8 mouse cellular contexts compared by ENCODE assay signal in the genomic region with DNA sequence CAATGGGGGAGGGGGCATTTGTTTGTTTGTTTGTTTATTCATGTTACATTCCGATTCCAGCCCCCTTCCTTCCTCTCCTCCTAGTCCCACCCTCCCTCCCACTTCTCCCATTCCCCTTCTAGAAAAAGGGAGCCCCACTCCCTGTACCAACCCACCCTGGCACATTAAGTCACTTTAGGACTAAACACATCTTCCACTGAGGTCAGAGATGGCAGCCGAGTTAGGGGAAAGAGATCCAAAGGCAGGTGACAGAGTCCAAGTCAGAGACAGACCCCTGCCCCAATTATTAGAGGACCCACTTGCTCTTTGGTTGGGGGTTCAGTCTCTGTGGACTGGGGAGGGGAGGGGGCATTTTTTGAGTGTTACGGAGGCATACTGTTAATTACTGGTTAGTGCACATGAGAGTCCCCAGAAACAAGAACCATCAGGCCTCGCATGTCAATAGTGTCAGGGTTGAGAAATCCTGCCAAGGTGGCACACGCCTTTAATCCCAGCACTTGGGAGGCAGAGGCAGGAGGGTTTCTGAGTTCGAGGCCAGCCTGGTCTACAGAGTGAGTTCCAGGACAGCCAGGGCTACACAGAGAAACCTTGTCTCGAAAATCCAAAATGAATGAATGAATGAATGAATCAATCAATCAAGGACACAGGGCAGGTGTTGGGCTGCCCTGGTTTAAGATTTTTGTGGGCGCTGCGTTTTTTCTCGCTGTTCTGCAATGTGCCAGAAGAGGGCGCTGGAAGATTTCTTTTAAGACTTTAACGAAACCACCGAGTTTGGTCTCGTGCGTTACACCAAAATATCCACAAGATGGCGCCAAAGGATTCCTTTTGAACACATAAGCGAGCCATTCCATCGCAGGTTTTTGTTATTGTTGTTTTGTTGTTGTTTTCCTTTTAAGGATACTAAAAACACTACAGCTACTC.
DNase-seq lines count a peak whose midpoint lies in the region; ATAC-seq and TF ChIP-seq lines count a peak whose summit lies in the region.

No protein-coding gene starts in this region.

- in situ Hi-C loops in CH12.LX (cut with MboI; ENCODE audit: low pct_ligation_motif_present, low pct_unique_long_range_greater_than_20kb, low sequenced_read_pairs): loop anchor here (5.0 to 25.0 kb wide), 3 partner anchors 258 to 753 kb away; no protein-coding TSS in a partner anchor

- intact Hi-C loops in heart, postnatal 10 days (cut with DNase I): loop anchor here (1.0 to 5.0 kb wide), 9 partner anchors 80 to 753 kb away; a partner anchor contains a TSS

- TF ChIP-seq EP300 in CH12.LX (IDR thresholded peaks at IDR 0.05; ENCODE audit: low read length): no peak
- no peak for TF ChIP-seq EP300 in liver, postnatal 0 days (IDR thresholded peaks at IDR 0.05; ENCODE audit: low read depth)

- no peak overlapping the region for H3K4me2 ChIP-seq in CH12.LX (ENCODE audit: insufficient read depth, low read depth, poor library complexity, severe bottlenecking)
- H3K4me2 ChIP-seq in forebrain, embryonic 13.5 days: no peak overlapping the region
- peak overlapping the region; percentile 46 for H3K4me2 ChIP-seq in liver, postnatal 0 days (ENCODE audit: low read depth, low read length)
- H3K4me2 ChIP-seq in neural tube, embryonic 14.5 days (ENCODE audit: low read depth, low read length): peak overlapping the region; percentile 27; the same call in 1 of the 2 replicates

- H3K36me3 ChIP-seq in CH12.LX (replicated peaks in 1 of 2; ENCODE audit: control insufficient read depth in 1 of 2, insufficient read depth in 1 of 2, low read length in 1 of 2): no peaks in the 10 kb centered on the region
- no peaks in the 10 kb centered on the region for H3K36me3 ChIP-seq in forebrain, embryonic 13.5 days (ENCODE audit: poor library complexity, severe bottlenecking)
- H3K36me3 ChIP-seq in liver, postnatal 0 days (replicated peaks; ENCODE audit: insufficient read depth, low read length): no peaks in the 10 kb centered on the region
- H3K36me3 ChIP-seq in neural tube, embryonic 14.5 days (ENCODE audit: control insufficient read depth, insufficient read depth, low read length): no peaks in the 10 kb centered on the region

- no peak overlapping the region for H3K27ac ChIP-seq in CH12.LX (ENCODE audit: insufficient read depth, low read depth)
- H3K27ac ChIP-seq in forebrain, embryonic 13.5 days: no peak overlapping the region
- H3K27ac ChIP-seq in liver, postnatal 0 days (ENCODE audit: low read depth): no peak overlapping the region
- H3K27ac ChIP-seq in neural tube, embryonic 14.5 days (ENCODE audit: low read depth, low read length): no peak overlapping the region

- WGBS in forebrain, embryonic 13.5 days: 24% methylated on average over 18 of the region's 18 CpGs
- WGBS in liver, postnatal 0 days (ENCODE audit: insufficient replicate concordance): 19% methylated on average over 18 of the region's 18 CpGs
- WGBS in neural tube, embryonic 14.5 days: 23% methylated on average over 18 of the region's 18 CpGs

- peak; percentile 69 for ATAC-seq in forebrain, embryonic 13.5 days
- ATAC-seq in liver, postnatal 0 days: peak; percentile 54
- peak; percentile 67; the same call in 1 of the 2 replicates for ATAC-seq in neural tube, embryonic 14.5 days (ENCODE audit: low read depth)

- TF ChIP-seq CTCF in CH12.LX (conservative IDR thresholded peaks at IDR 0.05 in 1 of 2, IDR thresholded peaks at IDR 0.05 in 1 of 2; ENCODE audit: low read depth in 2 of 2, low read length in 2 of 2): peak; percentile 76 to 99; a peak in 3 of 4 replicates
- TF ChIP-seq CTCF in liver, postnatal 0 days (IDR thresholded peaks at IDR 0.05; ENCODE audit: low read depth): peak; percentile 90

- no peak overlapping the region for H3K9ac ChIP-seq in CH12.LX (ENCODE audit: insufficient read depth, low read depth)
- no peak overlapping the region for H3K9ac ChIP-seq in forebrain, embryonic 13.5 days
- no peak overlapping the region for H3K9ac ChIP-seq in liver, postnatal 0 days (replicated peaks)
- no peak overlapping the region for H3K9ac ChIP-seq in neural tube, embryonic 14.5 days (replicated peaks; ENCODE audit: low read depth, low read length)

- peaks cover 7 to 12% of the 10 kb centered on the region in 2 experiments for H3K4me1 ChIP-seq in CH12.LX (ENCODE audit: control insufficient read depth in 1 of 2, insufficient read depth in 2 of 2)
- 0 out of 2 replicates have a peak, but pooled peaks cover 4% of the 10 kb centered on the region for H3K4me1 ChIP-seq in forebrain, embryonic 13.5 days
- no peaks in the 10 kb centered on the region; the same call in 1 of the 2 replicates for H3K4me1 ChIP-seq in liver, postnatal 0 days (ENCODE audit: insufficient read depth)
- H3K4me1 ChIP-seq in neural tube, embryonic 14.5 days (ENCODE audit: control insufficient read depth, insufficient read depth, low read length): no peaks in the 10 kb centered on the region

- no peaks in the 10 kb centered on the region for H3K79me2 ChIP-seq in CH12.LX (replicated peaks; ENCODE audit: control insufficient read depth, extremely low read depth, insufficient read depth, poor library complexity, severe bottlenecking)

- peak; percentile 91 for DNase-seq in CH12.LX (ENCODE audit: extremely low read depth)
- DNase-seq in c-Kit-positive CD71-positive TER-119-negative erythroid progenitor cells, embryonic 14.5 days (ENCODE audit: low read depth): peak; percentile 89
- peak; percentile 90 to 94 for DNase-seq in heart, postnatal 10 days
- DNase-seq in kidney, postnatal 4 days: peak; percentile 91 to 92
- peak; percentile 86 for DNase-seq in liver, postnatal 0 days
- peak; percentile 92 for DNase-seq in testis, postnatal 10 days (ENCODE audit: low spot score)

- TF ChIP-seq POLR2A in CH12.LX (IDR thresholded peaks at IDR 0.05; ENCODE audit: low read depth, low read length): no peak

- no peak overlapping the region for H3K4me3 ChIP-seq in CH12.LX (replicated peaks in 1 of 3; ENCODE audit: low read depth in 2 of 3, low read length in 2 of 3, poor library complexity in 1 of 3)
- no peak overlapping the region for H3K4me3 ChIP-seq in forebrain, embryonic 13.5 days
- no peak overlapping the region for H3K4me3 ChIP-seq in liver, postnatal 0 days (ENCODE audit: low read depth, low read length)
- H3K4me3 ChIP-seq in neural tube, embryonic 14.5 days (ENCODE audit: low read depth, low read length): no peak overlapping the region

- H3K9me3 ChIP-seq in CH12.LX (replicated peaks; ENCODE audit: low read length): no peaks in the 10 kb centered on the region
- H3K9me3 ChIP-seq in forebrain, embryonic 13.5 days (replicated peaks): no peaks in the 10 kb centered on the region
- no peaks in the 10 kb centered on the region for H3K9me3 ChIP-seq in liver, postnatal 0 days (ENCODE audit: low read length)
- H3K9me3 ChIP-seq in neural tube, embryonic 14.5 days (ENCODE audit: control insufficient read depth, low read length): no peaks in the 10 kb centered on the region

- peak; percentile 94 for TF ChIP-seq RAD21 in CH12.LX (IDR thresholded peaks at IDR 0.05; ENCODE audit: low read depth, low read length)

- H3K27me3 ChIP-seq in CH12.LX (replicated peaks): no peaks in the 10 kb centered on the region
- peaks cover 40% of the 10 kb centered on the region for H3K27me3 ChIP-seq in forebrain, embryonic 13.5 days
- H3K27me3 ChIP-seq in liver, postnatal 0 days (ENCODE audit: insufficient read depth, low read length): no peaks in the 10 kb centered on the region
- no peaks in the 10 kb centered on the region for H3K27me3 ChIP-seq in neural tube, embryonic 14.5 days (ENCODE audit: control insufficient read depth, insufficient read depth, low read length)

- dilution Hi-C loops in CH12.LX (cut with MboI; ENCODE audit: extremely low pct_ligation_motif_present, extremely low pct_unique_long_range_greater_than_20kb, low sequenced_read_pairs): no loop called here

TF ChIP-seq in CH12.LX, 34 proteins besides CTCF, POLR2A, EP300 and RAD21:
- peak; percentile 27; the same call in 1 of the 2 replicates for TF ChIP-seq SIN3A (IDR thresholded peaks at IDR 0.05; ENCODE audit: low read length)
- TF ChIP-seq IRF4 (IDR thresholded peaks at IDR 0.05; ENCODE audit: low read depth, low read length): 0 out of 2 replicates have a peak, but pooled peaks have one; percentile 7
- TF ChIP-seq NELFE (IDR thresholded peaks at IDR 0.05; ENCODE audit: low read depth, low read length): peak; percentile 43; the same call in 1 of the 2 replicates
- TF ChIP-seq MAX (IDR thresholded peaks at IDR 0.05; ENCODE audit: low read length): no peak
- 0 out of 2 replicates have a peak, but pooled peaks have one; percentile 2 for TF ChIP-seq MAZ (IDR thresholded peaks at IDR 0.05; ENCODE audit: low read depth, low read length)
- TF ChIP-seq ZNF384 (IDR thresholded peaks at IDR 0.05; ENCODE audit: low read depth, low read length): peak; percentile 22; the same call in 1 of the 2 replicates
- no peak for TF ChIP-seq POLR2AphosphoS2 (IDR thresholded peaks at IDR 0.05; ENCODE audit: low read depth, low read length)
- TF ChIP-seq ZC3H11A (IDR thresholded peaks at IDR 0.05; ENCODE audit: low read depth, low read length): peak; percentile 86
- no peak for TF ChIP-seq JUND (conservative IDR thresholded peaks at IDR 0.05; ENCODE audit: low read depth, low read length)
- TF ChIP-seq SMC3 (IDR thresholded peaks at IDR 0.05; ENCODE audit: low read depth, low read length): peak; percentile 87
- peak; percentile 54; the same call in 1 of the 2 replicates for TF ChIP-seq E2F4 (IDR thresholded peaks at IDR 0.05; ENCODE audit: insufficient replicate concordance, low read depth, low read length)
- no peak for TF ChIP-seq ELF1 (IDR thresholded peaks at IDR 0.05; ENCODE audit: low read depth, low read length)
- peak; percentile 33 for TF ChIP-seq MYC (IDR thresholded peaks at IDR 0.05; ENCODE audit: low read depth, low read length)
- no peak for TF ChIP-seq MXI1 (IDR thresholded peaks at IDR 0.05; ENCODE audit: low read depth, low read length)

Comparison
In these comparisons a context has a peak if more than half of its experiments do, and no peak if none do; other contexts are left out.
1. H3K4me2 ChIP-seq: peak in liver, postnatal 0 days (single experiment) and neural tube, embryonic 14.5 days (single experiment); none in CH12.LX (single experiment) and forebrain, embryonic 13.5 days (single experiment).
2. Peak in every context shown above with its lines, with median percentiles within 50 percentile points of each other: DNase-seq and ATAC-seq.